Mouse (Mus musculus) gonadal fat pad, adult 2 months (tissue): ENCODE data around the gene Ptk7. TPM values are rescaled to one million over a fixed set of nuclear protein-coding genes. Genes with fewer than 3 reads are reported as not detected.

Experiments used
- DNase-seq: peaks from one replicate; pipeline ENCODE4 v3.0.0-alpha.2; 2012; ENCODE audit warnings: low read depth
- polyA plus RNA-seq: library from polyadenylated mRNA; depleted of rRNA; stranded (reverse); fragments of >200 nt; gene quantifications from 2 replicates; pipeline ENCODE4 v1.2.3, GENCODE M21; 2012; rRNA removed

Ptk7 gene
- polyA plus RNA-seq, 1 experiment: 15.7 TPM

DNA sequence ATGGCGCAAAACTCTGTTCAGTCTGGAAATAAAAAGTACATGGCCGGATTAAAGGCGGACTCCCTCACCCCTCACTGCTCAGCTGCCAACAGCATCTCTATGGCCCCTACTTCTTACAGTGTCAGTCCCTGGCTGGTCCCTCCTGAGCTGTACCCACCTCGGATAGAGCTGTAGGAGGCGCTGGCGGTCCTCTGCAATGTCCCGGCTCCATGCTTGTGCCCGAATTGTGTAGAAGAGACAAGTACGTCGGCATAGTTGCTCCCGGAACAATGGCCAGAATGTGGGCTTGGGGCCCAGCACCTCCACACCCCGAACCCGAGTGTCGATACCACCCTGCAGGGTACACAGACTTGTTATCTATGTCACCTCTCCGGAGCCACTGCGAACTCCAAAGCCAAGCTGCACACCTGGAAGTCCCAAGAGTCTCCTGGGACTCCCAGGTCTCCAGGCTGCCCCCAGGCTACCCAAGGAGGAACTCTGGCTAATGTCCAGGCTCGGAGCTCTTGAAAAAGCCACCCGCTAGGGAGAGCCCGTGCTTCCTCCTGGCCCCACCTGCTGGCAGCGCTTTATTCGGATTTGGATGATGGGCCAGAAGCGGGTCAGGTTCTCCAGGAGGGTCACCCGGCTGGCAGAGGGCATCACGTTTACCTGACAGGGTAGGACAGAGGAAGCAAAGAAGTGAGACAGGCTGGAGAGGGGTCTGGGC is 107.2 kb downstream of the Ptk7 start:
- DNase-seq: no peak

DNA sequence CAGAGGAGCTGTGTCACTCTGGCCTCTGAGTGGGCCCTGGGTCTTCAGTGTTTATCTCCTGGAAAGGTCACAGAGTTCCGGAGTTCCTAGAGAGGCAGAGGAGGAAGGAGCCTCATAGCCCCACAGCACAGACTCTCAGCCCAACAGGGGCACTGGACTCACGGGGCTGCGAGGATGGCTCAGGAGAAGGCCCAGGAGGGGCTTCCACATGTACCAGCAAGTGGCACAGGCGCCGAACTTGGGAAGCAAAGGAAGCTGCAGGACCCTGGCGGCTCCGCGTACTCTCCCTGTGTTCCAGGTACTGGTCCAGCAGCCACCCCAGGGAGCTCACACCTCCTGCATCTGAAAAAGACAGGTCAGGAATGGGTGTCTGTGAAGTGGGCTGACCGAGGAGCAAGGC is 108.1 kb downstream of the Ptk7 start:
- DNase-seq: no peak

DNA sequence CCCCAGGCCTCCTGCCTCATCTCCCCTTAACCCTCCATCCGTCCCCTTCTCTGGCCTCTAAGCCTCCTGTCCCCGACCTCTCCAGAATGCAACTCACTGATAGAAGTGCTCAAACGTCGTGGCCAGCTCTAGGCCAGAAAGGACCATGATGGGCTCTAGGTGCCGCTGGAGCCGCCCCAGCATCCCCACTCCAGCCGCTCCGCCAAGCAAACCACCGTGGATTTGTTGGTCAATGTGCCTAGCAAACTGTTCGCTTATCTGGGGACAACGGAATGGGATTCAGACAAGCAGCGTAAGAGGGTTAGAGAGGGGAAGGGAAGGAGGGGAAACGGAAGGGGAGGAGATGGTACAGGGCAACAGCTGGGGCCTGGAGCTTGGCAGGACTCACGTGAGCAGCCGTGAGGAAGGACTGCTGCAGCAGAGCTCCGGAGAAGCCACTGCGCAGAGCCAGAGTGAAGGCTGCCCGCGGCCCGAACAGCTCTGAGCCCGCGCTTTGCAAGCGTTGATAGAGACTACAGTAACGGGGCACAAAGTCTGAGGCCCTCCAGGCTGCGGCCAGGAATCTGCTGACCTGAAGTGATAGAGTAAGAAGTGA is 108.8 kb downstream of the Ptk7 start:
- DNase-seq: no peak

DNA sequence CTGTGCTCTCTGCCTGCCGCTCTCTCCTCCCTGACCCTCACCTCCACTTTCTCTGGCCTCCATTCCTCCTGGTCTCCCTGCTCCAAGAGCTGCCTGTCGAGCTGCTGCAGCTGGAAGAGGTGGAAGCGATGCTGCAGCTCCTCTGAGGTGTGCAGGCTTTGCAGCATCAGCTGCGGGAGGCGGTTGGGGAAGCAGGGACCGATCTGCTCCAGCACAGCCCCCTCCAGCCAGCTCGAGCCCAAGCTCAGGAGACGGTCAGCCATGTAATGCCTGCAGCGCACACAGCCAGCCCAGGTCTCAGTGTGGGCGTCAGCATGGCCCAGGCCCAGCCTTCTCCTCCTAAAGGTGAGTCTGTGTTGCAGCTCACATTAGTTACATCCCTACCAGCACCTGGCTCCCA is 109.3 kb downstream of the Ptk7 start:
- no peak for DNase-seq

Other genes with a start within 250 kb of the Ptk7 start
- 11.6 and 13.4 TPM in 2 replicates for gene Zfp318, start 245.8 kb downstream of the Ptk7 start, polyA plus RNA-seq
- 0.92 and 1.1 TPM in 2 replicates for gene Crip3, start 200.6 kb downstream of the Ptk7 start, polyA plus RNA-seq
- gene Slc22a7, start 191.0 kb downstream of the Ptk7 start, polyA plus RNA-seq: 0.10 TPM in 1 of 2 replicates, not detected in the other
- 0.43 and 0.56 TPM in 2 replicates for gene Ttbk1, start 141.8 kb downstream of the Ptk7 start, polyA plus RNA-seq
- 1.4 and 3.4 TPM in 2 replicates for gene Dnph1, start 132.8 kb downstream of the Ptk7 start, polyA plus RNA-seq
- 29.7 and 30.8 TPM in 2 replicates for gene Cul9, start 83.1 kb downstream of the Ptk7 start, polyA plus RNA-seq
- gene Srf, start 73.3 kb downstream of the Ptk7 start, polyA plus RNA-seq: 96.7 and 114 TPM in 2 replicates
- gene Klc4, start 16.5 kb upstream of the Ptk7 start, polyA plus RNA-seq: 20.2 and 20.7 TPM in 2 replicates
- gene Mrpl2, start 16.7 kb upstream of the Ptk7 start, polyA plus RNA-seq: 60.3 and 67.8 TPM in 2 replicates
- 42.4 and 51.2 TPM in 2 replicates for gene Cul7, start 20.8 kb upstream of the Ptk7 start, polyA plus RNA-seq
- gene Rrp36, start 44.8 kb upstream of the Ptk7 start, polyA plus RNA-seq: 32.6 and 33.5 TPM in 2 replicates
- 82.6 and 97.0 TPM in 2 replicates for gene Mea1, start 49.3 kb upstream of the Ptk7 start, polyA plus RNA-seq
- gene Klhdc3, start 51.4 kb upstream of the Ptk7 start, polyA plus RNA-seq: 82.4 and 83.9 TPM in 2 replicates
- 44.3 and 44.5 TPM in 2 replicates for gene Ppp2r5d, start 75.6 kb upstream of the Ptk7 start, polyA plus RNA-seq
- gene Pex6, start 82.0 kb upstream of the Ptk7 start, polyA plus RNA-seq: 39.0 and 42.4 TPM in 2 replicates
- 12.3 and 16.7 TPM in 2 replicates for gene Gnmt, start 99.7 kb upstream of the Ptk7 start, polyA plus RNA-seq
- gene Cnpy3, start 122.7 kb upstream of the Ptk7 start, polyA plus RNA-seq: 59.9 and 60.0 TPM in 2 replicates
- gene Ptcra, start 134.2 kb upstream of the Ptk7 start, polyA plus RNA-seq: not detected in 2 replicates
- 177 and 185 TPM in 2 replicates for gene 2310039H08Rik, start 143.1 kb upstream of the Ptk7 start, polyA plus RNA-seq
- gene Rpl7l1, start 153.2 kb upstream of the Ptk7 start, polyA plus RNA-seq: 21.7 and 27.0 TPM in 2 replicates
- gene Bicral, start 229.0 kb upstream of the Ptk7 start, polyA plus RNA-seq: 7.5 and 18.0 TPM in 2 replicates